Mouse (Mus musculus) left cerebral cortex, postnatal 10 days (tissue): ENCODE results near the gene Clec1b. TPM values are rescaled to one million over a fixed set of nuclear protein-coding genes. Genes with fewer than 3 reads are reported as not detected.

ENCODE experiments used
- DNase-seq, 2 experiments: peaks; one replicate each; pipeline ENCODE4 v3.0.0; 2021 to 2022; ENCODE audit warnings: low spot score in 2 of 2, mixed read lengths in 1 of 2; ENCODE audit errors: extremely low spot score in 1 of 2
- intact Hi-C: fragments of 180-260 bp; cut with DNase I; formaldehyde crosslinking; loops from one replicate; pipeline ENCODE4 v1.15.1; 2025
- total RNA-seq, 2 experiments: library from RNA; stranded (reverse); gene quantifications; 2 replicates each; pipeline ENCODE4 v1.2.3; 2021

Clec1b gene
- total RNA-seq, 2 experiments from 2014 or later = 0.43 TPM; not detected in 1

DNA sequence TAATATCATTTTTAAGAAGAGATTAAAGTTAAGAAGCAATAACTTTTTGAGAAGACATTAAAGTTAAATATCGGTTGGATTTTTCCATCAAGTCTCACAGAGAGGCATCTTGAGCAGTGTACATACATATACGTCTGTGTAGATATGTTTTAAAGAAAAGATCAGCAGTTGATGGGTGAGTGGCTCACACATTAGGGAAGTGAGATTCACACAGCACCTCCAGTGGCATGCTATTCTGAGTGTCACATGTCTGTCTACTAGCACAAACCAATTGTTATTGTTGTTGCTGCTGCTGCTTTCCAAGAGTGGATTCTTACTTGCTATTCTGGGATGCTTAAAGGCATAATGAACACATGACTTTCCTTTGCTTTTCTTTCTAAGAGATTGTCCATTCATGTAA lies 5.3 kb downstream of the Clec1b start:
- no peak for DNase-seq
- intact Hi-C loops = no loop called here

DNA sequence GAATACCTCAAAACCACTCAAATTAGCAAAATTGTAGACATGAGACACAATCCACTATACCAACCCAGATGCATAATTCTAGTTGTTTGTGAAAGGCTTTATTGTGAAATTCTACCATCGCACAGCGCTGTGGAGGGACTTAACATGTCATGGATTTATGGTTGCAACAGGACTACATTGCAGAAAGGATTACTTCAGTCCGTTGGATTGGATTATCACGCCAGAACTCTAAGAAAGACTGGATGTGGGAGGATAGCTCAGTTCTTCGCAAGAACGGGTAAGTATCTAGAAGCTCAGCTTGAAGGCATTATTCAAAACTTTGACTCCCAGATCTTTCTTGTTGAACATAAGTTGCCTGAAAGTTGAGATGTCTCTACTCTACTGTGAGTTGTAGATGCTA lies 6.3 kb downstream of the Clec1b start:
- DNase-seq = no peak
- intact Hi-C loops = no loop called here

DNA sequence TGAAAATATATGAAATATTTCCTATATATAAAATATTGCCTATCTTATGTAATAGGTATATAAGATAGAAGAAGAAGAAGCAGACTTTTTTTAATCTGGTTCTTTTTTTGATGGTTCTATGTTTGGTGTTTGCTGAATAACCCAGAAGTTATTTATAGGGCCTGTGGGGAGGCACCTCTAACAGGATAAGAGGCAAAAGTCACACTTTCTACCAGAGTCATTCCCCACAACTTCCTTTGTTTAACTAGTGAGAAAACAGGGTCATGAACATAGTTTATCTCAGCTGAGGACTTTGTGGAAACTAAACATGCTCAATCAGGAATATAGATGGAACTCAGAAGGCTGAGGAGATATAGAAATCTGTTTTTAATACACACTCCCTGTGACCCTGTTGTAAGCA lies 8.9 kb downstream of the Clec1b start:
- intact Hi-C loops = no loop called here
- DNase-seq = no peak

DNA sequence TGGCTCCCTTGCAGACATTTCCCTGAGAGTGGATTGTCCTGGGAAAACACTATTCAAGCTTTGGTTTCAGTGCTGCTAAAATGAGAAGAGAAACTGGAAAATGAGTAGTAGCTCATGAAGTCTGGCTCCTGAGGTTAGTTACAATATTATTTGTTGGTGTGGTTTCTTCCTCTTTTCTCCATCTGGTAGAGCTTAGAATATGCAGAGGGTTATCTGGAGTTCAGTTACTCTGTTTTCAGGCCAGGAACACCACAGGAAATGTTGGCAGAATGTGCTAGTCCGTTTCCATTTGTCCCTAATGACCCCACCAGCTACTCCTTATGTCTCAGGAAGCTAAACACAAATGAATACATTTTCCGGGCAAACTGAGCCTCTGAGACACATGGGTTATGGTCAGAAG lies 10.2 kb downstream of the Clec1b start:
- DNase-seq = no peak
- intact Hi-C loops = no loop called here

GRCm38 (mm10) chr6:129408562-129408961 lies 11.5 kb downstream of the Clec1b start, which contains the start of gene Clec9a:
Gene Clec9a (plus strand): TSS chr6:129408862.
- intact Hi-C loops = no loop called here
- no peak for DNase-seq

DNA sequence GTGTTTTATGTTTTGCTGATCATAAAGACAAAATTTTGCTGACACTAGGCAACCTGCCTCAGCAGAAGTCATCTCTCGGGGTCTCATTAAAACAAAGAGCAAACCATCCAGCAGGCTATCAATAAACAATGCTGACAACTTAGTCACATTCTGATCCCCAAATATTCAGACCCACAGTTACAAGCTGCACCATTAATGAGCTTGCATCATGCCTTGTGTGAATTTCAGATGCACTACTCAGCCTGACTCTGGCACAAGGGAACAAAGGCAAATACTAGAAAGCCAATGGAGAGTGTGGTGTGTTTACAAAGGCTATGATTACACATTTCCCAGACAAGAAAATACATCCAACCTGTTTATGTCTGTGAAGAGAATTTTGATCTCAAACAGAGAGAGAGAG lies 17.1 kb downstream of the Clec1b start:
- no peak for DNase-seq
- intact Hi-C loops = no loop called here

- intact Hi-C loops = no loop called here
- no peak for DNase-seq
Measured at GRCm38 (mm10) chr6:129422311-129422710, 25.2 kb downstream of the Clec1b start.

DNA sequence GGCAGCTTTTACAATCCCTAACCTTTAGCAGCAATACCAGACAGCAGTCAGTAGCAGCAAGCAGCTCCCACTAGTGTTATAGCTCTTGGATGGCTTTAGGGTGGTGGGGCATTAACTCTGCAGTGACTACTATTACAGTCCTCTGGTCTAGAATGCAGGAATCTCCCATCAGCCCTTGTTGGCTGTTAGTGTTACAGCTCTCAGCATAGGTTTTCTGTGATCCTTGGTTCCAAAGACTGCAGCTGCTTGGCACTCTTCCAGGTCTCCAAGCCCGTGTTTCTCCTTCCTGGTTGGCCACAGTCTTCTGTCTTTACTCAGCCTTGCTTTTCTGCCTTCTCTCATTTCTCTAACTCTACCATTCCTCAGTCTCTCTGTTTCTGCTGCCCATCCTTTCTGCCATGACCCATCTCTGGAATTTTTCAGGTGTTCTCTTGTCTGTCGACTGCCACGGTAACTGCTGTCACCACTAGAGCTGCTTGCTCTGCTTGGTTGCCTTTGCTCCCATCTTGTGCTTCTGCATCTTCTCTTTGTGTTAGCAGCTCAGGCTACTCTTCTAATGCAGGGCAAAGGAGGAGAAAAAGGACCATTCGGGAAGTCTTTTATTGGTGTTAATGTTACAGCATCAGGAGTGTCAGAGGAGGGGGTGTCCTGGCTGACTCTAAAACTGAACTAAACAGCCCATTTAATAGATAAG lies 26.1 kb downstream of the Clec1b start:
- peak in 1 of 2 experiments; percentile 59 for DNase-seq
- intact Hi-C loops = no loop called here

- DNase-seq = peak; percentile 35 to 70
- intact Hi-C loops = no loop called here
Measured at GRCm38 (mm10) chr6:129423734-129424072, 26.6 kb downstream of the Clec1b start.

DNA sequence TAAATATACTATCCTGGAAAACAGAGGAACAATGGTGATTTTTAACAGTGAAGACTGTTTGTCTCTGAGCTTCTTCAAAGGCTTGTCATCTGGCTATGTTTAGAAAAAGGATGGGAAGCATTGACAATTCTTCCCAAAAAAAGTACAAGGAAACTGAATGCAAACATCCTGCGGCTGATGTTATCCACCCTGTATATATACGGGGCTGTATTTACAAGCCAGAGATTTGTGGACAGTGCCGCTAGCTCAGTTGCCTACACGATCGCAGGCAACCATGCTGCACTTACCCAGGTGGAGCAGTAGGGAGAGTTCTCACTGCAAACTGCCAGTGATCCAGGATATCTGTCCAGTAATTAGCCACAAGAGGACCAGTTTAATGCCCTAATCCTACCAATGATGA lies 28.1 kb downstream of the Clec1b start:
- peak in 1 of 2 experiments; percentile 23 for DNase-seq
- intact Hi-C loops = no loop called here

DNA sequence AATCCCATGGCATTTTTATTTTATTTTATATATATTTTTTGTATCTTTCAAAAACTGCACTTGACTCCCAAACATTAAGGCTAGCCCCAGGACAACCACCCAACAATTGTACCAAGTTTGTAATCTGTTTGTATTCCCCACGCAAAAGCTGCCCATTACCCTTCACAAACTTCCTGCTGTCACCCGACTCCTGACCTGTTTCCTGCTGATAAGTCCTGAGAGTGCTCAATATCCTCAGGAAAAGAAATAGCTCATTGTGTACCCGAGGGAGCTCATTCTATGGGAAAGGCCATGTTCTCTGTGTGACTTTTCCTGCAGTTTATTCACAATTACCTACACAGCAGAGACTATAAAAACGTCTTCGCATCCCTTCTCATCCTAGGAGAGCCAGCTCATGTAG lies 28.7 kb downstream of the Clec1b start:
- peak in 1 of 2 experiments; percentile 23 for DNase-seq
- intact Hi-C loops = no loop called here

- no peak for DNase-seq
- intact Hi-C loops = no loop called here
Measured at GRCm38 (mm10) chr6:129427281-129427680, 30.2 kb downstream of the Clec1b start.

- DNase-seq = no peak
- intact Hi-C loops = no loop called here
Measured at GRCm38 (mm10) chr6:129434239-129434638, 37.1 kb downstream of the Clec1b start.

DNA sequence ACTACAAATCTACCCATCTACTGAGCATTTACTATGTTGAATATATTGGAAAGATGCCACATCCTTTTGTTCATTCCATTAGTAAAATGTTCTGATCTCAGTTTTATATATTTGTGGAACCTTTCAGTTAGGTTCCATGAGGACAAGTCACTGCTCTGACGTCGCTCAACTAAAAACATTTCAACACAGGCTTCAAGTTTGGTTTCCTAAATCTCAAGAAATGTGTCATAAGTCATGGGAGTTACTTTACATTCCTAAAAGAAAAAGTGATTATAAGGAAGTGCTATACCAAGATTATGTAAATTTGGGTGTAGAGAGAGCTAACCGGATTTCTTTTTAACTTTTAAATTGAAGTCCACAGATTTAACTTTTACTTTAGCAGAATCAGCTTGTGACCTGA lies 38.9 kb downstream of the Clec1b start:
- DNase-seq = no peak
- intact Hi-C loops = no loop called here

- intact Hi-C loops = no loop called here
- no peak for DNase-seq
Measured at GRCm38 (mm10) chr6:129438033-129438432, 40.9 kb downstream of the Clec1b start.

DNA sequence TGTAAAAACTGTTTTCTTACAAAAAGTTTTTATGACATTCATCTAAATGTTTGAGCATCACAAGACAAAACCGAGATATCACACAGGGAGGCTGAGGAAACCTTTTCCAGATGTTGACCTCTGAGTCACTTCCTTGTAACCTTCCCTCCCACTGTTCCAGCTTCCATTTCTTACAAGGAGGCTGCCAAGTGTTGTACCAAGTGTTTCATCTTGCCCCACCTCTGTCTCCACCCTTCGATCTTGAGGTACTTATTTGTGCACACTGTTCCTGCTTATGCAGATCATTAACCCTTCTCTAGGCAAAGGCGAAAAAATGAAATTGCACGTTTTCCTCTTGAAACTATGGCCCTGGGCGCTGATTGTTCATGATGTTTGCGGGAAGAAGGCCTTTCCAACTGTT lies 52.6 kb downstream of the Clec1b start:
- intact Hi-C loops = no loop called here
- DNase-seq = peak in 1 of 2 experiments; percentile 18

GRCm38 (mm10) chr6:129451411-129452039 lies 54.4 kb downstream of the Clec1b start, which contains the start of gene Clec1a:
Gene Clec1a (minus strand): TSS chr6:129452000.
- intact Hi-C loops = no loop called here
- DNase-seq = peak in 1 of 2 experiments; percentile 56
